Mouse (Mus musculus): ENCODE data around the gene Dolpp1.

DNA sequence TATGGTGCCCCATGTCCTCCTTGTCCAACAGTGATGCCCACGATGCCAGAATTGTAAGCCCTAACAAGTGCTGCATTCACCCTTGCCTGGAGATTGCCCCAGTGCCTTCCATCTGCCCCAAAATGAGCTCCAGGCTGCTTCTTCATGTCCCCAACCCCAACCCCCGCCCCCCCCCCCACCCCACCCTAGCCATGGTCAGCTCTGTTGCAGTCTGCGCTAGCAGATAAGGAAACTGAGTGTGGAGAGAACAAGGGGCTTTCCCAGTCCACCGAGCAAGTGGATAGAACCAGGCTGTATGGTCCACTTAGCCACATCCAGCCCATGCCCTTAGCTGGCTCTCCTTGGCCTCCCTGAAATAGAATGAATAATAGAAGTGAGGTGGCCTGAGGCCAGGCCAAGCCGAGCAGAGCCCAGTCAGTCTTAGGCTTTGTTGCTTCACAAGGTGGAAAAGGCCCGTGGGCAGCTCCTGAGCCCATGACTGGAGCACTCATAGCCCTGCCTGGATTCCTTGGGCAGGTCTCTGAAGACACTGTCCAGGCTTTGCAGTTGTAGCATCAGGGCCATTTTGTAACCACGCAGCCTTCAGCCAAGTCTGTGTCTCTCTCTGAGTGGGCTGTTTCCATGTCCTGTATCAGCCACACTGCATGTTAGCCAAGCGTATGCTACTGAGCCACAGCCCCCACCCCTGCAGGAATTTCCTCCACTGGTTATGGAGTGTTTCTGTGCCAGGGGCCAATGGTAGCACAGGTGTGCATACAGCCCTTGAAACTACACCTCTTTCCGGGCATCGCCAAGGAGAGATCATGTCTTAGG, 11.3 kb upstream of the Dolpp1 start:
- TF ChIP-seq POLR2A (IDR thresholded peaks at IDR 0.05; ENCODE audit: low read depth, low read length) = no peak
- TF ChIP-seq CTCF (IDR thresholded peaks at IDR 0.05; ENCODE audit: extremely low read depth, insufficient read length, insufficient replicate concordance, low read depth, low read length) = no peak

All from small intestine, adult 2 months (tissue).